Mouse (Mus musculus): ENCODE results near the gene Dhx37.
"Not testable (repeated sequence)": the region's sequence is repeated elsewhere in the genome, so short reads cannot be mapped to it uniquely, and the experiment has no call there.

Dhx37 gene

GRCm38 (mm10) chr5:125388358-125389092 lies 45.4 kb downstream of the Dhx37 start:
- no peak for DNase-seq

- DNase-seq = not testable (repeated sequence)
These were observed 46.6 kb downstream of the Dhx37 start for GRCm38 (mm10) chr5:125387295-125387694.

GRCm38 (mm10) chr5:125385215-125385940 lies 48.5 kb downstream of the Dhx37 start:
- DNase-seq = no peak

- DNase-seq = no peak
These were observed 49.3 kb downstream of the Dhx37 start for GRCm38 (mm10) chr5:125384512-125385214.

- DNase-seq = no peak
These were observed 50.1 kb downstream of the Dhx37 start for GRCm38 (mm10) chr5:125383637-125384420.

GRCm38 (mm10) chr5:125382673-125383558 lies 51.0 kb downstream of the Dhx37 start:
- DNase-seq = peak; percentile 67

GRCm38 (mm10) chr5:125381954-125382672 lies 51.8 kb downstream of the Dhx37 start:
- no peak for DNase-seq

GRCm38 (mm10) chr5:125378919-125379318 lies 55.0 kb downstream of the Dhx37 start:
- no peak for DNase-seq

- DNase-seq = peak; percentile 70
These were observed 56.7 kb downstream of the Dhx37 start for GRCm38 (mm10) chr5:125377214-125377613.

GRCm38 (mm10) chr5:125375871-125376270 lies 58.0 kb downstream of the Dhx37 start:
- DNase-seq = no peak

- DNase-seq = no peak
These were observed 61.9 kb downstream of the Dhx37 start for GRCm38 (mm10) chr5:125372027-125372426.

- no peak for DNase-seq
These were observed 62.8 kb downstream of the Dhx37 start for GRCm38 (mm10) chr5:125370950-125371693.

GRCm38 (mm10) chr5:125368568-125368967 lies 65.4 kb downstream of the Dhx37 start:
- peak; percentile 72 for DNase-seq

GRCm38 (mm10) chr5:125368156-125368555 lies 65.8 kb downstream of the Dhx37 start:
- no peak for DNase-seq

GRCm38 (mm10) chr5:125364851-125365429 lies 69.0 kb downstream of the Dhx37 start:
- DNase-seq = no peak

GRCm38 (mm10) chr5:125363894-125364293 lies 70.0 kb downstream of the Dhx37 start:
- no peak for DNase-seq

Data from thymus, postnatal 4 days (tissue).